Mouse (Mus musculus): ENCODE data around the gene Gdpd2.

The Gdpd2 gene

GRCm38 (mm10) chrX:100777655-100778234 lies 48.1 kb downstream of the Gdpd2 start:
- DNase-seq: no peak

- DNase-seq: no peak
Measured at GRCm38 (mm10) chrX:100778397-100778796, 48.7 kb downstream of the Gdpd2 start.
